Mouse (Mus musculus) gastrocnemius, postnatal 25 days (tissue): ENCODE results near the gene Smarca5. TPM values are rescaled to one million over a fixed set of nuclear protein-coding genes. Genes with fewer than 3 reads are reported as not detected.

Source experiments
- DNase-seq: peaks from one replicate; pipeline ENCODE4 v3.0.0; 2022
- long read RNA-seq, 2 experiments: library from polyadenylated mRNA; stranded (forward); transcript quantifications; one replicate each; pipeline ENCODE4 v2.0.0; 2021
- total RNA-seq, 2 experiments: library from RNA; stranded (reverse); gene quantifications; 1 replicate in 1 of 2; 2 replicates in 1 of 2; pipeline ENCODE4 v1.2.3; 2021

Gene Smarca5
- 10 to 100 TPM; 25.2 to 25.3 TPM for total RNA-seq
- long read RNA-seq, experiment 1, full-length matches to known transcripts, result 6 of 36 reads
- long read RNA-seq, experiment 1, partial matches to known transcripts, result 5 of 36 reads
- long read RNA-seq, experiment 1, other reads (novel, unspliced or antisense), result 25 of 36 reads
- long read RNA-seq, experiment 2, full-length matches to known transcripts, result 8 of 22 reads
- long read RNA-seq, experiment 2, partial matches to known transcripts, result 4 of 22 reads
- long read RNA-seq, experiment 2, other reads (novel, unspliced or antisense), result 10 of 22 reads

GRCm38 (mm10) chr8:80739155-80739924, at the start of gene Smarca5:
Gene Smarca5 (minus strand): TSS chr8:80739497.
- DNase-seq, result peak; percentile 93

GRCm38 (mm10) chr8:80784559-80784958, 45.3 kb upstream of the Smarca5 start:
- no peak for DNase-seq

GRCm38 (mm10) chr8:80783271-80783670, 44.0 kb upstream of the Smarca5 start:
- no peak for DNase-seq

DNA sequence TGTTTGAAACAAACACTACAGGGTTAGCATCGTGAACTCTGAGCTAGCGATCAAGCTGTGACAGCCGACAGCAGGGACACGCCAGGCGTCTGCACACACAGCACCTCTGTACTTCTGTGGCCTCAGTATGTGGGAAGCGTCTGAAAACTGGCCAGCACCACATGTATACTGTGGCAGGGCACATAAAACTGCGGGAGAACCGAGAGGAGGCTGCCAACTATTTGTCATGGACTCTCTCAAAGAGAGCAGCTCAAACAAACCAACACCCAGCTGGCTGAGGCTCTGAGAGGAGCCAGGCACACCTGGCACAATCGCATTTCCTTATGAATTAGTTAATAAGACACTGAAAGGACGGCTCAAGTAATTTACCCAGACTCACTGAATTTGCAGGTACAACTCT, 42.0 kb upstream of the Smarca5 start:
- DNase-seq, result no peak

DNA sequence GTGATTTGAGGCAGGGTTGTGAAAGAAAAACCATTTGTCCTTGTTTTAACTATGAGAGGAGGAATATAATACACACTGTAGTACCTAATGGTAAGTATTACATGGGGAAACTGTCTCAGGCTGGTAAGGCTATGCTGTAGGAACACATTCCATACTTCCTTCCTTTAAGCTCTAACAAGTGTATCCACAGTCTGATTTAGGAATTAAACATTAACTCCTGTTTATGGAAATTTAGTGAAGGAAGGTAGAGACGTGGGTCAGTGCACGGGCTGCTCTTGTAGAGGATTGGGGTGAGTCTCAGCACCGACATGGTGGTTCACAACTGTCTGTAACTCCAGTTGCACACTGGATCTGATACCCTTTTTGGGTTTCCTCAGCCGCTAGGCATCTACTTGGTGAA, 41.0 kb upstream of the Smarca5 start:
- no peak for DNase-seq

GRCm38 (mm10) chr8:80776436-80776835, 37.1 kb upstream of the Smarca5 start:
- no peak for DNase-seq

- DNase-seq, result no peak
Measured at GRCm38 (mm10) chr8:80772732-80773460, 33.6 kb upstream of the Smarca5 start.

DNA sequence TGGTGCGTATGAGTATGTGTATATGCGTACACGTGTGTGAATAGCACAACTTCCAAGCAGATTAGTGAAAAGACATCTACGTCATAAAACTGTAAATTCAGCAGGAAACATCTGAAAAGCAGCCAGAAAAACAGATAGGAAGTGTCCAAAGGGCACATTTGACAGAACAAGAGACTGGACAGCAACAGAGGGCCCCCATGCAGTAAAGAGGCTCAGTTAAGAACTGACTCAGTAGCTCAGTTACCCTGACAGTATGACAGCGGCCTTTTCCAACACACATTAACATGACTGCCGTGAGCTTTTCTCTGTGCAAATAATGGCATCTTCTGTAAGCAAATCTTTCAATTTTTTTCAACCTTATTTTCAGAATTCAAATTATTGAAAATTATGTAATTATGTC, 29.2 kb upstream of the Smarca5 start:
- no peak for DNase-seq

- DNase-seq, result peak; percentile 63
Measured at GRCm38 (mm10) chr8:80753017-80753715, 13.9 kb upstream of the Smarca5 start.

GRCm38 (mm10) chr8:80752429-80752828, 13.1 kb upstream of the Smarca5 start:
- no peak for DNase-seq

DNA sequence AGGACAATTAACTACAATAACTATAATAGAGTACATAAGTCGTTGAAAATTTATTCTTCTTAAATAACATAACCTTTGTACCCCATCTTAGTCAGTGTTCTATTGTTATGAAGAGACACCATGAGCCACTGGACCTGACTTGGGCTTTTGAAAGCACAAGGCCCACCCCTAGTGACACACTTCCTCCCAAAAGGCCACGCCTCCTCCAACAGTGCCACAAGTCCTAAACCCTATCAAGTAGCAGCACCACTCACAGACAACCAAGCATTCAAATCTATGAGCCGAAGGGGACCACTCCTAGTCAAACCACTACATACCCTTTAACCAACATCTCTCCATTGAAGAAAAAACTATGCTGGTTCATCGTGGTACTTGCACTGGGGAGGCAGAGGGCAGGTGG, 9.8 kb upstream of the Smarca5 start:
- no peak for DNase-seq

- no peak for DNase-seq
Measured at GRCm38 (mm10) chr8:80739932-80740331, 635 bp upstream of the Smarca5 start.

DNA sequence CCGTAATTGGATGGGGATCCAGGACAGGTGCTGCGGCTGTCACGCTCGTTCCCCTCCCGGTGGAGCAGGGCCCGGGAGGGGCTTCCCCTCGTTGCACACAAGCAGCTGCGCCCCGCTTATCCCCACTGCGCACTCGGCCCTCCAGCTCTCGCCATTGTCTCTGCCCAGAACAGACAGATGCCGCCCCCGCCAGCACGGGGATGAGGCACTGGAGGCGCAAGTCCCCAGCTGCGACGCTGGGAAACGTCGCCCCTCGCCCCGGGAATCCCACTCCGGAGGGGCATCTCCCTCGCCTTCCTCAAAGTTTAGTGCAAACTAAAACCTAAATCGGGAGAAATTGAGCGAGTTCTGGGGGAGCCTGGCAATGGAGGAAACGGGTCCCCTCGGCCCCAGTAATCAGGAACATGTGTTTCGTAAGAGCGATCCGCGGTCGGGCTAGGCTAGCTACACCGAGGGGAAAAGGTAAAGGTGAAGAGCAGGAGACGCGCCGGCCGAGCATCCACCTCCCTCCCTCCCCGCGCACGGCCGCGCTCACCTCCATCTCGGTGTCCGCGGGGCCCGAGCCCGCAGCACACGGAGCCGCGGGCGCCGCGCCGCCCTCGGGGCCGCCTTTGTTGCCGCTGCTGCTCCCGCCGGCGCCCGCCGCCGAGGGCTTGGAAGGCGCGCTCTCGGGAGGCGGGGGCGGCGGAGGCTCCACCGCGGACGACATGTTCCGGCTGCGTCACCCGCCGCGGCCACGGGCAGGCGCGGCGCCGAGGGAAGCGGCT, 726 bp downstream of the Smarca5 start:
- peak; percentile 29 for DNase-seq

DNA sequence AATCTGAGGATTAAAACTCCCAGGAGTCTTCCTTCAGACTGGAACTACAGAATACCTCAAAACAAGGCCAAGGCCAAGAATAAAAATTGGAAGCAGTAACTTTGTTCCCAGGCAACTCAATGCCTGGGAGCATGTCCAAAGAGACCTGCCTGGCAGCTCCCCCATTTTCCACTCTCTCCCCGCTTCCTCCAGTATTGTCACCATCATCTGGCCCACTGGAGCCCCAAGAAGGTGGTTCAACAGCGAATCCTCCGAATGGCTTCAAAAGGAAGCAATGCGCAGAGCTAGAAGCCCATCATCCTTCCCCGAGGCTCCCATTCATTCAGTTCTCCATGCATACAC, 1.3 kb downstream of the Smarca5 start:
- DNase-seq, result no peak

- no peak for DNase-seq
Measured at GRCm38 (mm10) chr8:80732326-80732725, 7.0 kb downstream of the Smarca5 start.

- DNase-seq, result no peak
Measured at GRCm38 (mm10) chr8:80714461-80714860, 24.8 kb downstream of the Smarca5 start.

DNA sequence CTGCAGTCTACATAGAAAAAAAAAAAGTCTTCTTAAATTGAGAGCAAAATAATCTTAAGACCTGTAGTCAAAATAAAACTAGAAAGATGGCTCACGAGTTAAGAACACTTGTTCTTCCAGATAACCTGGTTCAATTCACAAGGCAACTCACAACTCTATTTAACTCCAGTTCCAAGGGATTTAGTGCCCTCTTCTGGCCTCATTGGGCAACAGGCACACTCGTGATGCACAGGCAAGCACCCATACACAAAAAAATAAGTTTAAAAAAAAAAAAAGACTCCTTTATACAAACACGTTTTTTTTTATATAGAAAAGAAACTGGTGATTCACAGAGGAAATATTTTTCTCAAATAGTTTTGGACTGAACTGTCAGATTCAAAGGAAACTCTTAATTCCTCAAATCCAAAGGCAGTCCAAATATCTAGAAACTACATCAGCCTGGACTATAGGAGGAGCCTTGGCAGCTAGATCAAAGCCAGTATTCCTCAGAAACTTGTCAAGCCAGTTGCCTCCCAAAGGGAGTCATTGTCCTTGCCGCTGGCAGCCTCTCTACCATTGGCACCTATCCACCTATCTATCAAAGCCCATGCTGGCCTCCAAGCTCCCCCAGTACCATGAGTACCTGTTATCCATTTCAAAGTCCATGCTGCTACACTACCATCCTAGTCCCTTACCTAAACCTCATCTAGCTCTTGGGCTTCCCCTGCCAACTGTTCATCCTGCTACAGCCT, 28.5 kb downstream of the Smarca5 start:
- no peak for DNase-seq

DNA sequence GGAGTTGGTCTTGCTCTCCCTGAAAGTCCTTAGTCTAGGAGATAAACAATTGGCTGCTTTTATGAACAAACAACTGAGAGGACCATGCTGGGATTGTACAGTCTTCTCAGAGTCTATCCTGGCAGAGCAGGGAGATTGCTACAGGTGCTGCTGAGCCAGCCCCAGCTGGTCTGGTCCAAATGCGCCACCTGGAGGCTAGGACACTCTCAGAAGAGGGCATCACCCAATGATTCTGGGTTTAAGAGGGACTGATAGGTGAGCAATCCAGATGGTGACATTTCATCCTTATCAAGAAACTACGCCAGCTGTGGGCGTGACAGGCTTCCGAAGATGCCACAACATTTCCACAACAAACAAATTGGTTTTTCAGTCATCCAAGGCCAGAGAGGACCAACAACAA, 51.2 kb downstream of the Smarca5 start:
- peak; percentile 24 for DNase-seq

DNA sequence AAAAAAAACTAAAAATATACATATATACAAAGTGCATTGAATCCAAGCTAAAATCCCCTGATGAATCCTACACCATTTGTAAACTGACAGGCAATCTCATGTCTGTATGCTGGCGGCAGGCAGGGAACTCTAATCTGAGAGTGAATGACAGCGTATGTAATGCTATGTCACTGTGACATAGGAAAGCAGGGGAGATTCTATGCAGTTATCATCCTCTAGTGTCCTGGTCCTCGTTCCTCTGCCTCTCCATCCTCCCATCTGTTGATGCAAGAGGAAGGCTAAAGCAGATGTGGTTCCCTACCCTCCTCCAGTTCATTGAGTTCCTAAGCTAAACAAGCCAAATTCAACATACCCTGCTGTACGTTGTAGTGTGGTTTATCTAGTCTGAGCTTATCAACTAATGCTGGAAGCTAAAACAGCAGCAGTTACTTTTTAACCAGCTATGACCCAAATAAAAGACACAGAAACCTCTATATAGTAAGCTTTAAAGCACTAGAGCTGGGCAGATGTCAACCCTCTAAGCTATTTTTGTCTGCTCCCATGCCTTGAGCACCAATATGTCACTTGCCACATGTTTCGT, 55.5 kb downstream of the Smarca5 start:
- DNase-seq, result no peak

DNA sequence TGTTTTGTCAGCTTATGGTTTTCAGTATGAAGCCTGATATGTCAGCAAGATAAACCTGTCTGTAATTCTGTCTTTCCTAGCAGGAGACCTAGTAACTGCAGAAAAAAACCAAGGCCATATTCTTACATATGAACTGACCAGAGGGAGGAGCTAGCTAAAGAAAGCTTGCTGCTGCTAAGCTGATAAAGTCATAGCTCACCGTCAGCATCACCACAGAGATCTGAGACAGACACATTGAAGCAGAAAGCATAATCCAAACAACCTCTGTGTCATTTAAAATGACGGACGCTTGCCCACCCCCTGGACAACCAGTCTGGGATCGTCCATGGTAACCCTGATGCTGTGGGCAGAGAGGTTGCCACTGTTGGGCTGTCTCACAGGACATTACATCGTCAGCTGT, 56.7 kb downstream of the Smarca5 start:
- DNase-seq, result no peak
